Mouse (Mus musculus): ENCODE data around the gene Rac2.

Rac2 gene

DNA sequence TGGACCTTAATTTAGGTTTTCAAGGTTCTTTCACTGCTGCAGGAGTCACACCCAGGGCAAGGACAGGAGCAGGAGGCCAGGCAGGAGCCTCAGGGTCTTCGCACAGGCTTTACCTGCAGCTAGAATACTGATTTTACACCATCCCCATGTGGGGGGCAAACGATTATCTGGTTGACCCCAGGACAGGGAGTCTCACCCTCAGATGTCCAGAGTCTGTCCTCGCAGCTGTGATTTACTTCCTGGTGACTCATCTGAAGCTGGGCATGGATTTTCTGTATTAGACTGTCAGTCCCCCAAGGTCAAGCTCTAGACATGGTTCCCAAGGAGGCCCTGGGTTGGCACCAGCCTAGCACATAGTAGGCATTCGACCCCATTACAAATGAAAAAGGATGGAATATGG, 26.5 kb downstream of the Rac2 start:
- DNase-seq (ENCODE audit: low read depth) = no peak

DNA sequence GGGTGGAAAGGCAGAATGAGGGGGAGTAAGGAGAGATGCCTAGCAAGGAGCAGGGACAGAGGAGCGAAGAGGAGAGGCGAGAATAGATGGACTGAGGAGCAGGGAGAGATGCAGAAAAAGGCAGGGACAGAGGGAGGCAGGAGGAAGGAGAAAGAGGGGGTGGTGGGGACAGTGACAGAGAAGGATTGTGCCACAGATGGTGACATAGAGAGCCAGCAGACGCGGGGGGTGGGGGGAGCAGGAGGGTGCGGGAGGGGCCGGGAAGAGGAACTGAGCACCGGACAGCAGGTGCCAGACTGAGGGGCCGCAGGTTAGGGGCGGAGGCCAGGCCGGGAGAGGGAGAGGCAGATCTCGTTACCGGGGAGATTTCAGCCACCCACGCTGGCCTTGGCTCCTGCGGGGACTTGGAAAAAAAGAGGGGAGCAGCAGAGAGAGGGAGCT, 28.0 kb downstream of the Rac2 start, which contains the start of gene Sstr3:
Gene Sstr3 (minus strand): TSS at position 125 of the 441 bp plus-strand sequence.
- DNase-seq (ENCODE audit: low read depth) = no peak

DNA sequence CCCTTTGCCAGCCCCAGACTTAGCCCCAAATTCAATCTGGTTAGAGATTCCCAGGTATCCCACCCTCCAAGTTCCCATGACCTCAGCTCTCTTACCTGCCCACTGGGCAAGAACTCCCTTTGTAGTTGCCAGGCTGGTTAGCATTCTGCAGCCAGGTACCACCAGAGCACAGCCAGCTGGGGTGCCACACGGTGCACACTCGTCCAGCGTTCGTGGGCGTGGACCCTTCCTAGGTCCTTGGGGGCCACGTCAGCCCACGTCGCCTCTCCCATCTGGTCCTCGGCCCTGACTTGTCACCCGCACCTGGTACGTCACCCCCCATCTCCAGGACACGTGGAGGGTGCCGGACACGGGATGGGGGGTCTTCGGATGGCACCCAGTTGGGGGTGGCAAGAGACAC, 28.5 kb downstream of the Rac2 start:
- DNase-seq (ENCODE audit: low read depth) = no peak

DNA sequence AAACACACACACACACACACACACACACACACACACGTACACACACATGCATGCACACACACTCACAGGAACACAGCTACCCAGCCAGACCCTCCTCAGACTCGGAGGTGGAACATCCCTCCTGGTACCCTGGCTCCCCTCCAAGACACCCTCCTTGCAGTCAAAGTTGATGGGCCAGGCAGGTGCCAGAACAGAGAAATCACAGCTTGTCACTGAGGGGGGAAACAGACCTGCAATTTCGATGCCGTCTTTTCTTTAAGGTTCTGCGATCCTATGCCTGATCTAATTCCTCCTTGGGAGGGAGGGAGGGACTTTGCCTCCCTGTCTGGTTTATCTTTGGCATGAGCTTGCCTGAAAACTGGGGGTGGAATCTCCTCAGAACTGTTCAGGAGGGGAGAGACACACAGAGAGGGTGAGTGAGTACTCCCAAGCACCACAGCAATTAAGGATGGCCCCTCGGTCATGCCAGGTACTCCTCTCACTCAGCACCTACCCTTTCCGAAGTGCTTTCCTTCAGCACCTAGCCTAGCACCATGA, 29.7 kb downstream of the Rac2 start:
- no peak for DNase-seq (ENCODE audit: low read depth)

DNA sequence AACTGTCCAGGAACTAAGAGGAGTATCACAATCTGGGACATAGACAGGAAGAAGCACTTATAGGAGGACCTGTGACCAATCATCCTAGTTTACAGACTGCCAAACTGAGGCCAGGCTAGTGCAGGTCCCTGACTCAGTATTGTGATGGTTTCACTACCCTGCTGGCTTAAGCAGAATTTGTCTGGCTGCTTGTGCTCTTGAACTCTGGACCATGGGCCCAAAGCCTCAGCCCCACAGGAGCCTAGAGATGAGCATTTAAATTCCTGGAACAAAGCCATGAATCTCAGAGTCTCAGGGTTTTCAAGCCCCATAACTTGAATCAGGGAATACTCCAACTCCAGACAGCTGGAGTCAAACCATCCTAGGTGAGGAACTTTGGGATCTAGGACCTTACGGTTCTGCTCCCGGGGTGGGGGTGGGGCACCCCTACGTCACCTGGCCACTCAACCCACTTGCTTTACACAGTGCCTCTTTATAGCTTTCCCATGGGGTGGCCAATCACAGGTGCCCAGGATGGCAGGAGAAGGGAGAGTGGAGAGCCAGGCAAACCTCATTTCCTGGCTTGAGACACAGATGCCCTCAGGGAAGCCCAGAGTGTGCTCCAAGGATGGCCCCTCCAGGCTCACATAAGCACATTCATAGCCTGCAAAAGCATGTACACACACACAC, 30.4 kb downstream of the Rac2 start:
- DNase-seq (ENCODE audit: low read depth) = no peak

DNA sequence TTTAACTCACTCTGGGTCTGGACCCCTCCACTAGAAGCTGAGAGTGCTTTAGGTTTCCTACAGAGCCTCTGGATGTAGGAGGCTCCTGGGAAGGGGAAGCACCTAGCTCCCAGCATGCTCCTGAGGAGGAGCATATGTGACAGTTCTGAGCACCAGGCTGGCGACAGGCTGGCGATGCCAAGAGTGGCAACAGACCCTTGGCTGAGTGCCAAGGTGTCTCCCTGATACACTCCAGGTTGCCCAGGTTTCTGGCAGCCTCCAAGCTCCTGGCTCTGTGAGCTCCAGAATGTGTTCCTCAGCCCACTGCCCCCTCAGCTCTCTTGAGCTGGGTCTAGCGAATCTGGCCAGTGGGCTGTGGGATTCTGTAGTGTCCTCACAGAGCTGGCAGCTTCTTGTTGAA, 31.0 kb downstream of the Rac2 start:
- DNase-seq (ENCODE audit: low read depth) = no peak

DNA sequence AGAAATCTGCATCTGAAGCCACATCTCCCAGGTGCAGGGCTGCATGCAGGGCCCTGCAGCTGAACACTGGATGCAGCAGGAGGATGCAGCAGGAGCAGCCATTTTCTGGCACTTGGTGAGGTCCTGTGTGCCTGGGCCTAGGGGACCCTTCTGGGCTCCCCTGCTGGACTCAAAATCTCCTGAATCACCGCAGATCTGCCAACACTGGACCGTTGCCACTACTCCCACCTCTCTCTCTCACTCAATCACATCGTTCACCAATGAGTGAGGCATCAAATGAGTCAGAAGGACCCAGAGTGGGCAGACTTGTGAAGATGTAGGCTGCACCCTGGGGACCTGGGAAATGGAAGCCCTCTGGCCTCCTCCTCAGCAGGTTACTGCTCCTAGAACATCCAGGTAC, 31.5 kb downstream of the Rac2 start:
- DNase-seq (ENCODE audit: low read depth) = no peak

DNA sequence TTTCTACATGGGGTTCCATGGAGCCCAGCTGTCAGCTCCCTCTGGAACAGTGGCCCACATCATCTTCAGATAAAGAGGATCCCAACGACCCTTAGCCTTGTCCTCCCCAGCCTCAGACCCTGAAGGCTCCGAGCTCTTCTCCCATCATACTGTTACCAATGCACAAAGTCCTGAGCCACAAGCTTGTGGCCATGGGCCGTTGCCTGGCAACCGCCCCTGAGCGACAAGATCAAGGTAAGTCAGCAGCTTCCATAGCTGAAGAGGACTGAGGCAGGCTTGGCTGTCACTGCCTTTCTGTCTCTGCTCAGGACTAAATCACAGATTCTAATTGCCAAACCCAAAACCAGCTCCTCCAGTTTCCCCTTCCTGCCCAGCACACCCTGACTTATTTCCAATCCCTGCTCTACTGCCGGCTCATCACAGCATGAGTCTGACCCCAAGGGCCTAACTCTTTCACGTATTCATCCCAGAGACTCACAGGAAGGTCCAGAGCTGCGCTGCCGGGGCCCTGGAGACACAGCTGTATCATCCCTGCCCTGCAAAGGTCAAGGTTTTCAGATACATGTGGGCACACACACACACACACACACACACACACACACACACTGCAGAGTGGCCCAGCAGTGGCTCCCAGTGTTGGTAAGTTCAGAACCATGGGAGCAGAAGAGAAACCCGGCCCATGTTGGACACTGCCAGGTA, 36.7 kb downstream of the Rac2 start:
- DNase-seq (ENCODE audit: low read depth) = no peak

DNA sequence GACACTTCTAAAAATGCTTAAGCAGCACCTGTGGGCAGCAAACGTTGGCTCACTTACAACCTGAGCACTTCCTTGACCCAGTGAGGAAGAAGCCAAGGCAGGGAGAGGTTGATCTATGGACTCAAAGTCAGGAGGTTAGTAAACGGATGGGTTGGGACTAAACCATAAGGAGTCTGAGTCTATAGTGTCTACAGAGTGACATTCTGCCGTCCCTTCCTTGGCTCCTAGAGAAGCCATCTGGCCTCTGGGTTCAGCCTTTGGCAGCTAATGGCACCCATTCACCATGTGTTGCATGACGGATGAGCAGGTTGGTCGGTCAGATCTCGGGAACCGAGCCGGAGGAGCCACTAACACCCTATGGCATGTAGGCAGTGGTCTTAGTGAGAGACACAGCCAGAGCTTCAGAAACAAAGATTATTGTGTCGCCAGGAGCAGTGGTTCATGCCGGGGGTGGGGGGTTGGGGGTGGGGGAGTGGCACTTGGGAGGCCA, 39.2 kb downstream of the Rac2 start:
- no peak for DNase-seq (ENCODE audit: low read depth)

DNA sequence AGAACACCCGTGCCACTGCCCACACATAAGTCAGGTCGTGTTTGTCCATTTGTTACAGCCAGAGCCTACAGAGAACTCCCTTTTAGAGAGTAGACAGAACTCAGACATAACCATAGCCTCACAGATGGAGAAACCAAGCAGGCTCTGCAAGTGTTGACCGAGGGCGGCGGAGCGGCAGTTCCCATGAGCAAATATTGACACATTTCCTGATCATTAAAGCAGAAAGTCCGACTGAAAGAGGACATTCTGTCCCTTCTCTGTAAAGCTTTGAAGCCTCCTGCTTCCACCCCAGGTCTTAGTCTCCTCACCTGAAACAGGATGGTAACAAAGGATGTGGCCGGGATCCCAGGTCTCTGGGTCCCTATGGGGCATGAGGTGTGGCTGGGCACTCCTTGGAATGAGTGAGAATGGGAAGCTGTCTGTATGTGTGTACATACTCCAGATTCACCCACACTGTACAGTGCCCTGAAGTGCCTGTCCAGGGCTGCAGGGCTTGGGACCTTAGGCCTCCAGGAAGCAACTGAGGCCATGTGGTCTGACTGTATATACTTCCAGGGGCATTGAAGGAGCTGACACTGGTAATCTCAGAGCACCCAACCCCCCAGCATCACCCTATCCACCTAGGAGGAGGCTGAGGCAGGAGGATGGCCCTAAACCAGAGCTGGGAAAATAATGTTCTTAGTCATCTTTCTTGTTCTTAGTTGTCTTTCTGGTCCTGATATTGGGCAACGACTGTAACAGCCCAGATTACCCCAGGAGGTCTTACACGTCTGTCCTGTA, 39.8 kb downstream of the Rac2 start:
- no peak for DNase-seq (ENCODE audit: low read depth)

DNA sequence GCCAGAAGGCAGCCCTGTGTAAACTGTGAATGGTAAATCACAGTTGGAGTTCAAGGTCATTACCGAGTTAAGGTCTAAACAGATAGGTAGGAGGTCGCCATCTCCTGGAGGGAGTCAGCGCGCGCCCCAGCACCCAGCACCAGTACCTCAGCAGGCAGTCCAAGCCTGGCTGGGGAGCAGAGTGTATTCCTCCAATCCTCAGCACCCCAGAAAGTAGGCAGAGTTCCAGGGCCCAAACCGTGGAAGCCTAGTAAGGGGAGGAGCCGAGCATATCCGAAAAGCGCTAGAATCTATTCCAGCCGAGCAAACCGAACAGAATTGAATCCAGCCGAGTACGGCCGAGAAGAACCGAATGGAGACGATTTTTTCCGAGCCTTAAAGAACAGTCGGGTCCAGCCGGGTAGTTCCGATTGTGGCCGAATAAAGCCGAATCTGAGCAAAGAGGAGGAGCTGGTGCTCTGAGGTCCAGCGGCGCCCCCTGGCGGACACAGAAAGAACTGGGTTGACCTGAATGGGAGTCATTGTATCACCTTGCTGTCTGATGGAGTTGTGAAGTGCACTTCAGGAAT, 40.6 kb downstream of the Rac2 start:
- DNase-seq (ENCODE audit: low read depth) = peak; percentile 85

DNA sequence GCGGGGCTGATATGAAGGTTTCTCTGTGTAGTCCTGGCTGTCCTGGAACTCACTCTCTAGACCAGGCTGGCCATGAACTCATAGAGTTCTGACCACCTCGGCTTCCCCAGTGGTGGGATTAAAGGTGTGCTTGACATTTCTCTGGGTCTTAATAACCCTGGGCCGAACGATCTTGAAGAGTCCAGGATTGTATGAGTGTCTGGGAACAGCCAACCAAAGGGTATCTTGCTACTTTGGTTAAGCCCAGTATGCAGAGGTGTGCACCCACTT, 41.2 kb downstream of the Rac2 start:
- DNase-seq (ENCODE audit: low read depth) = no peak

DNA sequence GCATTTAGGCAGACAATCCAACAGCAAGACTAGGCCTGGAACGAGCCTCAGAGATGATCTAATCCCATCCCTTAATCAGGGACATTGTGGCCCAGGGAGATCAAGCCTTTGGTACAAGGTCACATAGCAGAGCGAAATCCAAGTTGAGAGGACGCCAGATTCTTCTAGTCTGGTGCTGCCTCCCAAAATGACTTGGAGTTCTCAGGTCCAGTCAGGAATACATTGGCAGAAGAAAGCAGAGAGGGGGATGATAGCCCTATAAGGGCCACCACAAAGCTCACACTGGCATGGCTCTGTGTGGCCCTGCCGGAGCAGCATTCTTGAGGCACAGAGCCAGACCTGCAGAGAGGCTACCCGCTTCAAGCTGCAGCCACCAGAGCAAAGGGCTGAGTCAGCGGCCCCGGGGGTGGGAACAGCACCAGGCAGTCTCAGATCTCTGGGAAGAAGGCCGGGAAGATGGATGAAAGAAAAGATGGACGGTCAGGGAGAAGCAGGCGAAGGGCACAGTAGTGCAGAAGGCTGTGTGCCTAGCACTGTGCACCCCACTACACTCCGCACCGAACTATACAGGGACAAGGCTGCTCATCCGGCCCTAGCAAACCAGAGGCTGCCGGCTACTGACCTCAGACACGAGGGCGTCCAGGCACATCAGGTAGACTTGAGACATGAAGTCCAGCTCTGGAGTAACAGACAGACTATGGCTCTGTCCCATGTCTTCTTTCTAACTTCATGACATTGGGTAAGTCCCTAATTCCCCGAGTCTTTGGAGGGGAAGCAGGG, 41.7 kb downstream of the Rac2 start, which contains the start of gene C1qtnf6:
Gene C1qtnf6 (minus strand): TSS at position 746 of the 780 bp plus-strand sequence.
- DNase-seq (ENCODE audit: low read depth) = no peak

DNA sequence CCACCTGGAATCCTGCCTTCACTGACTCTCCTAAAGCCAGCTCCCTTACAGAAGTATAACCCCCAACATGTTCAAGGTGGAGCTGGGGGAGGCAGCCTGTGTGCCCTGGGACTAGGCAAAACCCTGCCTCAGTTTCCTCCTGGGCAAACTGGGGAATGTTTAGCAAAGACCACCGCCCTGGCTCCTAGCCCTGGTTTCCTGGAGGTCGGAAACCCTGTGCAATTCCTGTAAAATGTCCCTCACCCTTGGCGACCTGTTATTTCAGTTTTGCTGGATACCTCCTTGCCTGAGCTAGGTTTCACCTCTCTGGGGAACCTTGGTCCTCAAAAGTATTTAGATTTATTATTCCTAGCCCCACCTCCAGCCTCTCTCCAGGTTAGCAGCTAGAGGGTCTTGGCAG, 42.4 kb downstream of the Rac2 start:
- no peak for DNase-seq (ENCODE audit: low read depth)

DNA sequence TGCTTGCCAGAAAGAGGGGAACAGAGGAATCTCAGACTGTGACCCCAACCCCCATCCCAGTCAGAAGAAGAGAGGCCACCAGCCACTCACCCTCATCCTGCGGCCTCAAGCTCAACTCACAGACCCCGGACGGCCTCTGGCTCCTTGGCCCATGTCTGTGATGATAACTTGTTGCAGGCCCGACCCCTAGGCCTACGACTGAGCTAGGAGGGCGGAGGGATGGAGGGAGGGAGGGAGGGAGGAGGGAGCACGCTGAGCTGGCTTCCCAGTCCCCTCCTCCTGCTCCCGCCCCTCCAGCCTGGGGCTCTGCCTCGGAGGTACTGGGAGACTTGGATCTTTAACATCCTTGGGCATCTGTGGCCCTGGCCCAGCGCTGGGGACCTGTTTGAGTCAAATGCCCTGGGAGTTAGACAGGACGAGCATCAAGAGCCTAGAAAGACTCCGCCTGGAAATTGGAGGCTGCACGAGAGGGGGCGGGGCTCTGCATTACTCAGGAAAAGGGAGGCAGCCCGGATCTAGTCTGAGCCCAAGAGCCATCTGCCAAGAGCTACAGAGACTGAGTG, 43.1 kb downstream of the Rac2 start:
- no peak for DNase-seq (ENCODE audit: low read depth)

DNA sequence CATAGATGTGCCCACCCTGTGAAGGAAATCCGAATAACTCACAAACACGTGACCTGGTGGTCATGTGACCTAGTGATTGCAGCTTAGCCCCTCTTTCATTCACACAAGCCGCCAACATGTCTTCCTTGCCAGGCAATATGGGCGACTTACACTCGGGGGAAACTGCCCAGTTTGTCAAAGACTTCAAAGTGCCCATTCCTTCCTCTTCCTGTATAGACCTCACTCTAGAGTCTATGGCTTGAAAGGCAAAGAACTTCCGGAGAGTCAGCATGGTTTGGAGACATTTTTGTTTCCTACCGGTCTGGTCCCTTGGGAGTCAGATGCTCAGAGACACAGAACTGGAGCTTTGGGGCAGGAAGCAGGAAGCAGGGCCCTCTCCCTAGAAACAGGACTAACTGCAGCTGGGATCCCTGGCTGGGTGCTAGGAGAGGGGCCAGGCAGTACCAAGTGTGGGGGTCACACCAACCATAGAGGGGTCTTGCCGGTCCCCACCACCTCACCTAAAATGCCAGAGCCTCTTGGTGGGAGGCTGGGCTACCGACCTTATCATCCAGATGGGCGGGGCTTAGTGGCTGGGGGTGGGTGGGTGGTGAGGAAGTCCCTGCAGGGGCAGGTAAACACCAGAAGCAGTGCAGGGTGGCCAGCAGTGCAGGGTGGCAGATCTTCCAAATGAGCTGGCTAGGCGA, 43.7 kb downstream of the Rac2 start:
- DNase-seq (ENCODE audit: low read depth) = no peak

DNA sequence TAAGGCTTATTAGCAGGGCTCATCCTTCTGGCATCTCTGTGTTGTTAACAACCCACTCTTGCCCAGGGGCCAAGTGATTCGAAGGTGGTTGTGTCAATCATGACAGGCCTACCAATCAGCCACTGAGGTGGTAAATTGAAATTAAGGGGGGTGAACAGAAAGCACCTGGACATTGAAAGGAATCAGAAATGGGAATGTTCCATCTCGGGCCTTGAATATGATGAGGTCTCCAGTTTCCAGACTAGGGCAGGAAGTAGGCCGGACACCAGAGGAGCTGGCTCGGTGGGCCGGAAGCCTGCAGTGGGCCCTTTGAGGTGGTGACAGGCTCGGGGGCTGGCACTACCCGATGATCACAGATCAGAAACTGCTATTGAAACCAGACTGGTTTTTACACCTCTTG, 44.6 kb downstream of the Rac2 start:
- no peak for DNase-seq (ENCODE audit: low read depth)

DNA sequence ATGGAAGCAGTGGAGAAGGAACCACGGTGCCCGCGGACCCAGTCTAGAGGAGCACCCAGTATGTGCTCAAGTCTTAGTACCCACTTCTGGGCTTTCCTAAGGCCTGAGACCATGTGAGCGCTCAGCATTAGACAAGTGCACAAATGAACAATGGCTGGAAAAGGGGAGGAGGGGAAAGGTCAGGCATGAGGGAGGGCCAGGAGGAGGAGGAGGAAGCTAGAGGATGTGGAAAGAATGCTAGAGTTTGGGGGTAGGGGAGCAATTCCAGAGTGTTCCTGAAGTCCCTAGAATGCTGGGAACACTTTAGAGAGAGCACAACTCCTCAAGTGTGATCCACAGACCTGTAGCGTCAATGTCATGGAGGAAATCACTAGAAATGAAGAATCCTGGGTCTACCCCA, 48.4 kb downstream of the Rac2 start:
- no peak for DNase-seq (ENCODE audit: low read depth)

DNA sequence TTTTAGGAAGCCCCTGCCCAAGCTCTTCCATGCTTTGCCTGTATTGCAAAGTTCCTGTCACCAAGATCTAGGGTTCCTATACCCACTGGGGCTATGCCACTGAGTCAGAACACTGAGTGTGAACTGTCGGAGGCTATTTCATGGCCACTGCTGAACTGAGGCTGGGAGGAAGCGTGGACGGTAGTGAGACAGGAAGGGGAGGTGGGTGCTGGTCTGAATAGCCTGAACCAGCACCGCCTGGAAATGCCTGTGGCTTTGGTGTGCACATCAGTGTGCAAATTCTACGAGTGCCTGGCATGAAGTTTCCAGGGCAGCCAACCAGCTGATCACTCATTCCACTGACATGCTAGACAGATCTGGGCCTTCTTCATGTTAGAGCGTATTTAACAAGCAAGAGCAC, 50.7 kb downstream of the Rac2 start:
- no peak for DNase-seq (ENCODE audit: low read depth)

DNA sequence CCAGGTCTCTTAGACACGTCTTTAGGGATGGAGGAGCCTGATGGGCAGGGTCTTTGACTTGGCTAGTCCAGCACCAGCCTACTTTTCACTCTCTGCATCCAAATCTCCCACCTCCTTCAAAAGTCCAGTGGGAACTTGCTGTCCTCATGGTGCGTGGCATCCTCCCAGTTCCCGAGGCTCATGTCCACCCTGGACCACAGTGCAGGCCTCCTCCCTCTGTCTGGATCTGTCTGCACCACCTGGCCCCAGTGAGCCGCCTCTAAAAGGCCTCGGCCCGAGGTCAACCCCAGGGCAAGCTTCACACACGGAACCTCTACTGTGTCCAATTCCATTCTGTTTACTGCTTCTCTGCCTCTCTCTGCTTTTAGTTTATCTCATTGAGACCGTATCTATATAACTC, 51.3 kb downstream of the Rac2 start:
- no peak for DNase-seq (ENCODE audit: low read depth)

Measured in c-Kit-positive CD71-positive TER-119-negative erythroid progenitor cells, embryonic 14.5 days (primary cell).